ENCODE assay signal across 14 mouse cellular contexts in genomic region chr10:43561311-43561710, GRCm38 (mm10).
"Had no signal": no experiment of that assay in that cellular context is flagged by ENCODE, and none has a peak within 500 bp of the region (broad histone marks: within the 10 kb centered on the region; RNA-seq: fewer than 3 reads in every experiment).

No protein-coding gene starts in this region.

- H3K4me3 ChIP-seq: limb, embryonic 10.5 days; limb, embryonic 13.5 days; liver, embryonic 15.5 days had no signal

- H3K36me3 ChIP-seq: limb, embryonic 10.5 days; limb, embryonic 13.5 days; liver, embryonic 15.5 days had no signal

- H3K4me2 ChIP-seq: limb, embryonic 13.5 days; liver, embryonic 15.5 days; midbrain, embryonic 11.5 days had no signal

- H3K9me3 ChIP-seq: limb, embryonic 10.5 days; limb, embryonic 13.5 days; liver, embryonic 15.5 days had no signal

- ATAC-seq: intestine, postnatal 0 days; lung, postnatal 0 days had no signal

- H3K4me1 ChIP-seq: limb, embryonic 10.5 days; limb, embryonic 13.5 days had no signal

- DNase-seq: kidney, adult 2 months; kidney, postnatal 10 days; kidney, postnatal 4 days; lung, adult 2 months; lung, postnatal 36 days; midbrain, embryonic 14.5 days; right cerebral cortex, postnatal 4 days; thymus, postnatal 25 days had no signal

- H3K27me3 ChIP-seq: limb, embryonic 13.5 days; liver, embryonic 15.5 days had no signal

- H3K9ac ChIP-seq: limb, embryonic 13.5 days; liver, embryonic 15.5 days had no signal

- H3K27ac ChIP-seq: limb, embryonic 10.5 days; limb, embryonic 13.5 days; liver, embryonic 15.5 days had no signal
